Mouse (Mus musculus) heart, postnatal 4 days (tissue): ENCODE measurements around the gene Olfr116. TPM values are rescaled to one million over a fixed set of nuclear protein-coding genes. Genes with fewer than 3 reads are reported as not detected.

Experiments
- DNase-seq: peaks from one replicate; pipeline ENCODE4 v3.0.0; 2021
- total RNA-seq, 2 experiments: library from RNA; stranded (reverse); gene quantifications; 2 replicates each; pipeline ENCODE4 v1.2.3; 2021

Gene Olfr116
- total RNA-seq, result not detected

GRCm38 (mm10) chr17:37627009-37627408 is at the start of gene Olfr116, which contains the start of gene Olfr115:
Olfr116 (minus strand) TSS chr17:37627199.
Olfr115 (minus strand) TSS chr17:37627109.
- no peak for DNase-seq

- DNase-seq, result no peak
These were observed 39.7 kb upstream of the Olfr116 start, which contains the start of gene Olfr118 for GRCm38 (mm10) chr17:37666688-37667087. Olfr118 (plus strand) TSS chr17:37666988.

GRCm38 (mm10) chr17:37663682-37664081 is 36.7 kb upstream of the Olfr116 start, which contains the start of gene Olfr117:
Olfr117 (minus strand) TSS chr17:37663782.
- DNase-seq, result no peak

GRCm38 (mm10) chr17:37592643-37593042 is 34.4 kb downstream of the Olfr116 start, which contains the start of gene Olfr114:
Olfr114 (minus strand) TSS chr17:37592743.
- DNase-seq, result no peak

GRCm38 (mm10) chr17:37577563-37577962 is 49.4 kb downstream of the Olfr116 start, which contains the start of gene Olfr113:
Olfr113 (minus strand) TSS chr17:37577663.
- DNase-seq, result no peak

Other genes starting within 250 kb of the Olfr116 start
- not detected for gene Olfr105-ps, start 248.2 kb downstream of the Olfr116 start, total RNA-seq
- gene Olfr106-ps, start 236.8 kb downstream of the Olfr116 start, total RNA-seq, result not detected
- not detected for gene Olfr107, start 228.0 kb downstream of the Olfr116 start, total RNA-seq
- gene Olfr108, start 181.7 kb downstream of the Olfr116 start, total RNA-seq, result not detected
- not detected for gene Olfr109, start 168.3 kb downstream of the Olfr116 start, total RNA-seq
- not detected for gene H2-M2, start 143.6 kb downstream of the Olfr116 start, total RNA-seq
- gene Olfr110, start 134.7 kb downstream of the Olfr116 start, total RNA-seq, result not detected
- not detected for gene Olfr111, start 119.2 kb downstream of the Olfr116 start, total RNA-seq
- not detected for gene Olfr112, start 57.7 kb downstream of the Olfr116 start, total RNA-seq
- gene Olfr113, start 49.5 kb downstream of the Olfr116 start, total RNA-seq, result not detected
- not detected for gene Olfr114, start 34.5 kb downstream of the Olfr116 start, total RNA-seq
- not detected for gene Olfr115, start 90 bp downstream of the Olfr116 start, total RNA-seq
- not detected for gene Olfr117, start 36.6 kb upstream of the Olfr116 start, total RNA-seq
- not detected for gene Olfr118, start 39.8 kb upstream of the Olfr116 start, total RNA-seq
- not detected for gene Olfr119, start 69.4 kb upstream of the Olfr116 start, total RNA-seq
- gene Olfr120, start 94.6 kb upstream of the Olfr116 start, total RNA-seq, result not detected
- gene Olfr121, start 121.7 kb upstream of the Olfr116 start, total RNA-seq, result not detected
- gene Olfr122, start 141.4 kb upstream of the Olfr116 start, total RNA-seq, result not detected
- not detected for gene Olfr123, start 166.3 kb upstream of the Olfr116 start, total RNA-seq
- gene Olfr124, start 172.7 kb upstream of the Olfr116 start, total RNA-seq, result not detected
- not detected for gene Olfr125, start 205.8 kb upstream of the Olfr116 start, total RNA-seq
- gene Olfr126, start 220.3 kb upstream of the Olfr116 start, total RNA-seq, result not detected